Mouse (Mus musculus) stomach, embryonic 16.5 days (tissue): ENCODE data around the gene Sh3gl1. TPM values are rescaled to one million over a fixed set of nuclear protein-coding genes. Genes with fewer than 3 reads are reported as not detected.
A peak's percentile ranks its signal among the peaks of the same experiment; 100 is the strongest.

Experiments
- ATAC-seq: fragments of 200-750 bp; cut with Nextera tagmentation; 2 replicates; pipeline ENCODE4 v1.8.0; 2017; ENCODE audit warnings: moderate number of reproducible peaks, moderate TSS enrichment; ENCODE audit not compliant: insufficient read depth, low FRiP score
- H3K27ac ChIP-seq: fragments of 300-500 bp; sonication (generic); 2 replicates; pipeline ENCODE4 v1.5.1; 2014; ENCODE audit warnings: low read length
- H3K27me3 ChIP-seq: fragments of 300-500 bp; sonication (generic); 2 replicates; pipeline ENCODE4 v1.6.1; 2014; ENCODE audit warnings: low read length, control low read depth, mixed read lengths; ENCODE audit not compliant: control insufficient read depth, insufficient read depth
- H3K36me3 ChIP-seq: fragments of 300-500 bp; sonication (generic); 2 replicates; pipeline ENCODE4 v1.6.1; 2014; ENCODE audit warnings: low read length; ENCODE audit not compliant: control insufficient read depth, insufficient read depth
- H3K4me1 ChIP-seq: fragments of 300-500 bp; sonication (generic); 2 replicates; pipeline ENCODE4 v1.6.1; 2014; ENCODE audit warnings: low read length, control low read depth, mixed read lengths; ENCODE audit not compliant: control insufficient read depth, insufficient read depth
- H3K4me2 ChIP-seq: fragments of 300-500 bp; sonication (generic); 2 replicates; pipeline ENCODE4 v1.6.1; 2014; ENCODE audit warnings: low read depth, low read length, mixed read lengths
- H3K4me3 ChIP-seq: fragments of 300-500 bp; sonication (generic); replicated peaks from 2 replicates; pipeline ENCODE4 v1.5.1; 2014; ENCODE audit warnings: mild to moderate bottlenecking, low read length
- H3K9ac ChIP-seq: fragments of 300-500 bp; sonication (generic); 2 replicates; pipeline ENCODE4 v1.6.1; 2014; ENCODE audit warnings: low read length
- H3K9me3 ChIP-seq: fragments of 300-500 bp; sonication (generic); replicated peaks from 2 replicates; pipeline ENCODE4 v1.6.1; 2016; ENCODE audit warnings: low read length, control low read depth; ENCODE audit not compliant: control insufficient read depth
- WGBS: fragments of 180-500 bp; shearing (Covaris S2); extraction: QIAGEN DNeasy Blood & Tissue Kit; methylation state at CpG from one replicate; pipeline ENCODE4 v1.1.7; 2014; 5-methylcytosine and 5-hydroxymethylcytosine counted together
- polyA plus RNA-seq: library from polyadenylated mRNA; unstranded; fragments of >200 nt; fragmentation: Nextera tagmentation; extraction: Ambion mirVana; gene quantifications from 2 replicates; pipeline ENCODE4 v1.2.1, GENCODE M21; 2015

The Sh3gl1 gene
- polyA plus RNA-seq, 1 experiment from 2014 or later, result 145 TPM

- Histone ChIP-seq H3K4me2 (no peak overlapping the region), H3K27me3 (no peaks in the 10 kb centered on the region), H3K9me3 (no peaks in the 10 kb centered on the region), H3K36me3 (peaks cover 27% of the 10 kb centered on the region), H3K4me1 (peaks cover 4% of the 10 kb centered on the region; the same call in 1 of the 2 replicates), H3K27ac (no peak overlapping the region), H3K9ac (no peak overlapping the region), H3K4me3 (no peak overlapping the region)
- ATAC-seq, result peak; percentile 37; the same call in 1 of the 2 replicates
- WGBS, result 72% methylated on average over 20 of the region's 20 CpGs
Measured at GRCm38 (mm10) chr17:56018347-56019131, 17.9 kb downstream of the Sh3gl1 start.

- Histone ChIP-seq H3K36me3 (peaks cover 33% of the 10 kb centered on the region), H3K9me3 (no peaks in the 10 kb centered on the region), H3K4me2 (no peak overlapping the region), H3K4me1 (peaks cover 2% of the 10 kb centered on the region; the same call in 1 of the 2 replicates), H3K27ac (no peak overlapping the region), H3K27me3 (no peaks in the 10 kb centered on the region), H3K4me3 (no peak overlapping the region), H3K9ac (no peak overlapping the region)
- 91% methylated on average over 7 of the region's 7 CpGs for WGBS
- ATAC-seq, result no peak
Measured at GRCm38 (mm10) chr17:56017848-56018247, 18.6 kb downstream of the Sh3gl1 start.

GRCm38 (mm10) chr17:56016793-56017785 lies 19.3 kb downstream of the Sh3gl1 start:
- no peak overlapping the region for H3K4me2 ChIP-seq
- H3K27me3 ChIP-seq, result no peaks in the 10 kb centered on the region
- H3K4me1 ChIP-seq, result peaks cover 2% of the 10 kb centered on the region; the same call in 1 of the 2 replicates
- no peak overlapping the region; the same call in 1 of the 2 replicates for H3K27ac ChIP-seq
- no peaks in the 10 kb centered on the region for H3K9me3 ChIP-seq
- no peak overlapping the region for H3K4me3 ChIP-seq
- H3K9ac ChIP-seq, result no peak overlapping the region
- no peak for ATAC-seq
- peaks cover 34% of the 10 kb centered on the region for H3K36me3 ChIP-seq
- WGBS, result 76% methylated on average over 15 of the region's 15 CpGs

- 84% methylated on average over 8 of the region's 8 CpGs for WGBS
- Histone ChIP-seq H3K4me1 (no peaks in the 10 kb centered on the region), H3K4me3 (no peak overlapping the region), H3K9ac (no peak overlapping the region), H3K9me3 (no peaks in the 10 kb centered on the region), H3K27me3 (no peaks in the 10 kb centered on the region), H3K4me2 (no peak overlapping the region), H3K36me3 (peaks cover 41% of the 10 kb centered on the region), H3K27ac (no peak overlapping the region)
- no peak for ATAC-seq
Measured at GRCm38 (mm10) chr17:56016382-56016781, 20.1 kb downstream of the Sh3gl1 start.

- Histone ChIP-seq H3K4me3 (no peak overlapping the region), H3K4me1 (peaks cover 7% of the 10 kb centered on the region), H3K9me3 (no peaks in the 10 kb centered on the region), H3K9ac (no peak overlapping the region), H3K36me3 (peaks cover 43% of the 10 kb centered on the region), H3K4me2 (no peak overlapping the region), H3K27me3 (no peaks in the 10 kb centered on the region), H3K27ac (no peak overlapping the region)
- no peak for ATAC-seq
- 89% methylated on average over 9 of the region's 9 CpGs for WGBS
Measured at GRCm38 (mm10) chr17:56015293-56015692, 21.1 kb downstream of the Sh3gl1 start.

GRCm38 (mm10) chr17:56011441-56011840 lies 25.0 kb downstream of the Sh3gl1 start:
- H3K4me2 ChIP-seq, result no peak overlapping the region
- 86% methylated on average over 7 of the region's 7 CpGs for WGBS
- no peaks in the 10 kb centered on the region for H3K27me3 ChIP-seq
- no peak overlapping the region for H3K4me3 ChIP-seq
- H3K27ac ChIP-seq, result no peak overlapping the region
- H3K9ac ChIP-seq, result no peak overlapping the region
- H3K4me1 ChIP-seq, result peaks cover 21% of the 10 kb centered on the region
- ATAC-seq, result no peak
- no peaks in the 10 kb centered on the region for H3K9me3 ChIP-seq
- H3K36me3 ChIP-seq, result peaks cover 29% of the 10 kb centered on the region

GRCm38 (mm10) chr17:56010681-56011080 lies 25.8 kb downstream of the Sh3gl1 start:
- peaks cover 21% of the 10 kb centered on the region for H3K4me1 ChIP-seq
- peak overlapping the region; percentile 82 for H3K9ac ChIP-seq
- H3K36me3 ChIP-seq, result peaks cover 22% of the 10 kb centered on the region
- peak overlapping the region; percentile 100 for H3K4me2 ChIP-seq
- no peaks in the 10 kb centered on the region for H3K27me3 ChIP-seq
- H3K4me3 ChIP-seq, result peak overlapping the region; percentile 86; the same call in 1 of the 2 replicates
- WGBS, result 16% methylated on average over 9 of the region's 9 CpGs
- H3K27ac ChIP-seq, result no peak overlapping the region
- H3K9me3 ChIP-seq, result no peaks in the 10 kb centered on the region
- ATAC-seq, result no peak

GRCm38 (mm10) chr17:56010255-56010654 lies 26.2 kb downstream of the Sh3gl1 start:
- Histone ChIP-seq H3K36me3 (peaks cover 19% of the 10 kb centered on the region), H3K9me3 (no peaks in the 10 kb centered on the region), H3K4me1 (peaks cover 21% of the 10 kb centered on the region), H3K27ac (no peak overlapping the region), H3K4me2 (peak overlapping the region; percentile 100), H3K9ac (peak overlapping the region; percentile 82), H3K4me3 (peak overlapping the region; percentile 86), H3K27me3 (no peaks in the 10 kb centered on the region)
- ATAC-seq, result no peak
- 62% methylated on average over 14 of the region's 14 CpGs for WGBS

GRCm38 (mm10) chr17:56009962-56010240 lies 26.5 kb downstream of the Sh3gl1 start:
- no peak for ATAC-seq
- Histone ChIP-seq H3K36me3 (peaks cover 19% of the 10 kb centered on the region), H3K27me3 (no peaks in the 10 kb centered on the region), H3K9ac (peak overlapping the region; percentile 82), H3K4me2 (peak overlapping the region; percentile 100), H3K4me1 (peaks cover 21% of the 10 kb centered on the region), H3K27ac (no peak overlapping the region), H3K9me3 (no peaks in the 10 kb centered on the region), H3K4me3 (peak overlapping the region; percentile 86)
- 38% methylated on average over 2 of the region's 2 CpGs for WGBS
